Mouse (Mus musculus) right cerebral cortex, postnatal 25 days (tissue): ENCODE measurements around the gene Ptrh2.

ENCODE experiments used
- DNase-seq: peaks from one replicate; pipeline ENCODE4 v3.0.0; 2022

Gene Ptrh2

GRCm38 (mm10) chr11:86683395-86684125 lies at the start of gene Ptrh2, which contains the start of gene Vmp1:
Gene Ptrh2 (plus strand): TSS chr11:86683985.
Gene Vmp1 (minus strand): TSS chr11:86683836.
- DNase-seq: peak; percentile 91

- DNase-seq: no peak
Measured at GRCm38 (mm10) chr11:86634396-86634795, 49.4 kb upstream of the Ptrh2 start.

DNA sequence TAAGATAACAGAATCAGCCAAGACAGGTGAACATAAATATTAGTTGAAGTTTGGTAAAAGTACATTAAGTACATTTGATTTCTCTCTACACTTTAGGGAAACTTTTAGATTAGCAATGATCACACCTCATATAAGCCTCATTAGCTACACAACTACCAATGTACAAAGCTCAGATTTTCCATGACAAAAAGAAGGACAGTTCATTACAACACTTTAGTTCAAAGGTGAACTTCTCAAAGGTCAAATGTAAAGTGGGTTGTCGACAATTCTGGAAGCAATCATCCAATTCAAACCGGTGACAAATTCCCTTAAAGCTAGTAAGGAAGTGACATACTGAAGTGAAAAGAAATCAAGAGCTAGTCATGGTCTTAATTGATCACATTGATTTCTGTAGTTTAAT lies 46.1 kb upstream of the Ptrh2 start:
- DNase-seq: no peak

GRCm38 (mm10) chr11:86641714-86642113 lies 42.1 kb upstream of the Ptrh2 start:
- DNase-seq: no peak

DNA sequence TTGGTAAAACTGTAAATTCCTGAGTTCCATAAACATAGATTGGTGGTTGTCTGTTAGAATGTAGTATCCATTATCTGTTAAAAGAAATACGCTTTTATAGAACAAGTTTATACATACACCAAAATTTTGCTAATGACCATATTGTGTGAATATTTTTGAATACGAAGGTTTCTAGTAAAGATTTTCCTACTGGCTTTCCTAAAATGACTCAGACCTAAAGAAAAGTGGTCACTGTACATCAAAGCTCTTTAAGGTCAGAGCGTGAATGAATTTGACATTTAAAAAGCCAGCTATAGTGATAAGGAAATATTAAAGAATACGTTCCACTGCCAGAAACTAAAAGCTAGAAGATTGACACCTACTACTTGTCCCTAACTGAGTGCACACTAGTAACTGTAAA lies 39.2 kb upstream of the Ptrh2 start:
- no peak for DNase-seq

- no peak for DNase-seq
Measured at GRCm38 (mm10) chr11:86646136-86646834, 37.5 kb upstream of the Ptrh2 start.

GRCm38 (mm10) chr11:86646885-86647459 lies 36.8 kb upstream of the Ptrh2 start:
- no peak for DNase-seq

DNA sequence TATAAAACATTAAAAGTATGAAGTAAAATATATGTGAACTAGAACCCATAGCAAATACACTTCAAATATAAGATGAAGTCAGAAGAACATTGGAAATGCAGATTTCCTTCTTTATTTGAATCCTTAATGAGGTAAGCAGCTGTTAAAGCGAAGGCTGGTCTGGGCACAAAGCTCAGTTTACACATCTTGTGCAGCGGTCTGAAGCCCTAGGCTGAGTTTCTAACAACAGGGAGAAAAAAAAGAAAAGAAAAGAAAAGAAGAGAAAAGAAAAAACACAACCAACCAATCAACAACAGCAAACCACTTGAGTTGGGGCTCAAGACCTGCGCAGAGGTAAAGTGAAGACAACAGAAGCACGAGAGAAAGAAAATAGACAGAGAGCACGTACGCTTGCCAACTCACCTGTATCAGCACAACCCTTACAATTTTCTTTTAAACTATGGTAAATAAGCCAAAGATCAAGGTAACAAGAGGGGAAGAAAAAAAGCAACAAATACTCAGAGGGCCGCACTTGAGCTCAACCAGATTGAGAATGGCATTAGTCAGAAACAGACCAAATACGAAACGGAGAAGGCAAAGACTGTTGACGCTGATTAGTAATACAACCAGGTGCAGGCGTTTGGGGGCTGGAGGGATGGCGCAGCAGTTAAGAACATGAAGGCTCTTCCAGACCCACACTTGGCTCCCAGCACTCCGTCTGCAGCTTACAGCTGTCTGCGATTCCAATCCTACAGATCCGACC lies 35.9 kb upstream of the Ptrh2 start:
- DNase-seq: no peak

- DNase-seq: no peak
Measured at GRCm38 (mm10) chr11:86649542-86649941, 34.2 kb upstream of the Ptrh2 start.

DNA sequence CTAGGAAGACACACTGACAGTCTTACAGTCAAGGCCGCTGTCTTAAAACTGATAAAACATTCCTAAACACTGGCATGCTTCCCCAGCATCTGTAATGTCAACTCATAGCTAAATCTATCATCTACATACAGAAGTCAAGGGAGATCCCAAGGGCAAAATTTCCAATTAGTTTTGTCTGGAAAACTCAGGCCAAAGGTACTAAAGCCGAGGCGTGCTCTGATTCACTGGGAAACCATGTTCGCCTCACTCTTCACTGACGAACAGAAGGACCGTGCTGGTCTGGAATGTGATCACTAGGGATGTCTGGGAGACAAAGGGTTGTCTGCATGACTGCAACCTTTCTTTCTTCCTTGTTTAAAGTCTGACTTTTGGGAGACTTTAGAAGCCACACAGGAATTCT lies 33.1 kb upstream of the Ptrh2 start:
- DNase-seq: no peak

DNA sequence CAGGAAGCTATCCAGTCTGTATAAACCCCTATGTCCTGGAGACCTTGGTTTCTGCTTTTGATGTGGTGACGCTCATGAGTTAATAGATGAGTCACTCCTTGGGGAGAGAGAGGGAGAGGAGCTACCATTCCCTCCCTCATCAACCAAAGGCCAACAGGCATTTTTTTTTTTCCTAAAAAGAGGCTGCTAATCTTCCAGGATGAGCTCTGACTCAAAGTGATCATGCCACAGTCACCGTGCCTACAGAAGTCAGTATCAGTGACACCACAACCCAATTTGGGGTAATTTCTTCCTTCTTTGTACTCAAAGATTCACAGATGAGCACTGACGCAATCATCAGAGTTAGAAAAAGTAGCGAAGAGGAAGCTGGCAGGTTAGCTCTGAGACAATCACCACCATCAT lies 31.2 kb upstream of the Ptrh2 start:
- no peak for DNase-seq

- peak; percentile 16 for DNase-seq
Measured at GRCm38 (mm10) chr11:86653446-86653845, 30.3 kb upstream of the Ptrh2 start.

- no peak for DNase-seq
Measured at GRCm38 (mm10) chr11:86654096-86654495, 29.7 kb upstream of the Ptrh2 start.

DNA sequence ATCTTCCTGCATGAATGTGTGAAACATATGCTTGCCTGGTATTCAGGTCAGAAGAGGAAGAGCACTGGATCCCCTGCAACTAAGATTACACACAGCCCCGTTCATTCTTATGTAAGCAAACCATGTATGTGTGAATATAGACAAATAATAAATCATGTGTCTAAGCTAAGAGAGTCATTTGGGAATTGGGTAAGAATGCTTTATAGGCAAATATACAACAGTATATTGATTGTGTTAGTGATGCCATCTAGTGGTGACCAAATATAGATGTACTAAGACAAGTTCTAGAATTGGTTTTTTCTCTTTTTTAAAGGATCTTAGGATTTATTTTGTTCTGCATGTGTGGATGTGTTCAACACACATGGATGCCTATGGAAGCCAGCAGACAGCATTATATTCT lies 28.1 kb upstream of the Ptrh2 start:
- DNase-seq: no peak

DNA sequence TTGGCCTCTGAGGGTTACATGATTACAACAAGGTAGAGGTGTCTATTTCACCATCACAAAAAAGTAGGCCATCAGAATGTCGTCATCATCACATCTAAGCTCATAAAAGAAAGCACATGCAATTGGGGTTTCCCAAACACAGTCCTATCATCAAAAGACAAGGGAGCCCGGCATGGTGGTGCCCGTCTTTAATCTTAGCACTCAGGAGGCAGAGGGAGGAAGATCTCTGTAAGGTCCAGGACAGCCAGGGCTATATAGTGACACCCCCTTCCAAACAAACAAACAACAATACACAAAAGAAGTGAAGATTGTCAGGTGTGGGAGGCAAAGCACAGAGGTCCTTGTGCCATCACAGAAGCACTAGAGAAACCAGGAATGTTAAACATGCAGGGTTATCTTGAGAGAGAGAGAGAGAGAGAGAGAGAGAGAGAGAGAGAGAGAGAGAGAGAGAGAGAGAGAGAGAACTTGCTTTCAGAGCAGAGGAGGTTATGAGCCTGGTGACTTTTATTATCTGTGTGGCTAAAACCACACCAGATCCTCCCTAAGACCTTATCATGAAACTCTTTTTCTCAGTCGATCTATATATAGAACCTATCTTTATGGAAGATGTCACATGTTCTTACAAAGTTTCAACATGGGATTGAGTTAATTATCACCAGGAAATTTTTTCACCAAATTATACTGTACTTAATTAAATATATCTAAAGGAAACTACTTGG lies 26.8 kb upstream of the Ptrh2 start:
- DNase-seq: no peak

DNA sequence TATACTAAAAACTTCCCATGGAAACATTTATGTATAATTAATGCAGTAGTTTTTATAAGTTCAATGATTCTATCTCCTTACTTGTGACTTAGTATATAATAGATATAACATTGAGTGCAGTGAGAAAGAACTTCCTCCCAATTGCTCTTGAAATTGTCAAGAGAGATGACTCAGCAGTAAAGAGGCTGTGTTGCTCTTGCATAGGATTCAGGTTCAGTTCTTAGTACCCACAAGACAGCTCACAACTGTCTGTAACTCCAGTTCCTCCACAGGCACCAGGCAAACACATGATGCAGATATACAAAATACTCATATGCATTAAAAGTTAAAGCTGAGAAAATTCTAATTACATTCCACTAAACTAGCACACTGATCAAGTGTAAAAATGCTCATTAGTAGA lies 25.9 kb upstream of the Ptrh2 start:
- no peak for DNase-seq

DNA sequence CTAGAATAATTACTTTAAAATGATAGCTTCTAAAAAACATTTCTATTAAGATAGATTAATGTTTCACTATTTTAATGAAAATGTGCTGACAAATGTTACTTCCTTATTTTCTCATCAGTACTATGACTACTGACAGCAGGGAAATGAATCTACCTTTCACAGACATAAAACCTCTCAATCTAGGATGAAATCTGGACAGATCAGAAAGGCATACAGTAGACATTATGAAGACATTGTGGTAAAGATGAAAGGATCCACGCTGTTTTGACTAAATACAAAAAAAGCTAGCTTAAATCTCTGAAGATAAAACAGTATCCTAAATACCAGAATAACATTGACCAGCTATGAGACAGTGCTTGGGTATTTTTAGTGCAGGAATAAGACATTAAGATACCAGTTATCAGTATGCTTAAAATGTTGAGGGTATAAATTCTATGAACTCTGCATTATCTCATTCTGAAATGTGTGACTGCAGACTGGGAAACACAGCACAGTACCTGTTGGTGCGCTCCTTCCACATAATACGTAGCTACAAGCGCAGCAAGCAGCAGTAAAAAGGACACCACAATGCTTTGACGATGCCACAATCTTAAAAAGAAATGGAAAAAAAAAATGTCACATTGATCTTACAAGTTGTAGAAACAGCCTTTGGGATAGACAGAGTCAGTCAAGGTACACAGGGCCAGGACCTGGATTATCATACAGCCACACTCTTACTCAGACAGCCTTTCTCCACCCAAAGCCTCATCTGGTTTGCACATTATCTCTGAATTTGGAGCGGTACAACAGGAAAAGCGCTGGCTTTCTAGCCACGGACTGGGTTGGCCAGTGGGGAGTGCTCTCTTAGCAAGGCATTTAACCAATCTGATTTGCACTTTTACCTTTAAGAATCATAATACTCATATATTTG lies 20.5 kb upstream of the Ptrh2 start:
- no peak for DNase-seq

DNA sequence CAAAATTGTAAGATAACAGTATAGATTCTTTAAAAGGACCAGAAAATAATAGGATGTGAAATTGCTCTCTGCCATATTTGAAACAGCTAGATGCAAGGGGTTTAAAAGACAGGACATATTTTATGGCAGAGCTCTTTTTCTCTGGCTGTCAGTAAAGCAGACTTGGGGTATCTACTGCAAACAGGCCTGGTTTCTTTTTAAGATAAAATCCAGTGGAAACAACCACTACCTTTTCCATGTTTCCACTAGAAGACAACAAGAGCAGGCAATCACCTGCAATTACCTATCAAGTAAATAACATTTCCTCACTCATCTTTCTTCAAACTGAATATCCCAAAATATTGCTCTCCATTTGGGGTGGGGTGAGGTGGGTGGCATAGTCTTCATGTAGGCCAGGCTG lies 19.8 kb upstream of the Ptrh2 start:
- DNase-seq: no peak

DNA sequence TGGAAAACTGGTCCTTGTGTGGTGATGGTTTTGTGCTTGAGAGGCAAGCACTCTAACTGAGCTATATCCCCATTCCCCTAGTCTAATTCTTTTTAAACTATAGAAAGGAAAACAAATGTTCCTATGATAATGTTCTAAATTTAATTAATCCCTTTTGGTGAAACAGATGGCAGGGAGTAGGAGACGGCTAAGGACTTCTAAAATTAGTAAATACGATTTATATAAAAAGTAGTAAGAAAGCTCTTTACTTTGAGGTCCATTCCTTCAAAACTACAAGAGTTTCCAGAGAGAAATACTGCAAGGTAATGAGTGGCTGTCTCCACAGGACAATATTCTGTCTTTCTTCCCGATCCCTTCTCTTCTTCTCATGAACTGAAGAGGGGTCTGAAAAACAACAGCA lies 19.4 kb upstream of the Ptrh2 start:
- no peak for DNase-seq

DNA sequence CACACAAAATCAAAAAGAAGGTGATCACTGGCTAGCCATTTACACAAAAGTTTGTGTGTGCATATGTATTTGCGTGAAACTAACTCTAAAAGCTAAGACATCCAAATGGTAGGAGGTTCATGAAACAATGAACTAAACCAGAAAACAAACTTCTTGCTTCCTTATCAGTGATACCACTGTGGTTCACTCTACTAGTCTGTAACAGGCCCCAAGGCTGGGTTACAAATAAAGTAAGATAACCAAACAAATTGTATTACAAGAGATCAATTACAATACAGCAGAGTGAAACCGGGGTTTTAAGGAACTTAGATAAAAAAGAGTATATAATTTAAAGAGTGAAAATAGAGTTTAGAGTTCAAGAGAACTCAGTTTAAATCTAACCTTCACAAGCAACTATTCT lies 16.2 kb upstream of the Ptrh2 start:
- DNase-seq: no peak

DNA sequence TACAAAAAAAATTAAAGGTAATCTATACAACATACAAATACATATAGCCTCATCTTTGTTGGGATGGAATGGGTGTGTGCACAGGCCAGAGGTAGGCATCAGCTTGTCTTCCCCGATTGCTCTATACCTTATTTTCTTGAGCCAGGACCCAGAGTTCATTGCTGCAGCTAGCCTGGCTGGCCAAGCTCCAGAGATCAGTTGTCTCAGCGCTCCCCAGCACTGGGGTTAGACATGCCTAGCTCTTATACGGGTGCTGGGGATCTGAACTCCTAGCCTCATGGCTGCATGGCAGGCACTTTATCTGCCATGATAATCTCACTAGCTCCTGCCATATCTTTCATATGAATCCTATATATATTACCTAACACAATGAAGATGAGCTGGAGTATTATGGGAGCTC lies 15.6 kb upstream of the Ptrh2 start:
- DNase-seq: no peak
